Mouse (Mus musculus): ENCODE measurements around the gene Crybg2.

DNA sequence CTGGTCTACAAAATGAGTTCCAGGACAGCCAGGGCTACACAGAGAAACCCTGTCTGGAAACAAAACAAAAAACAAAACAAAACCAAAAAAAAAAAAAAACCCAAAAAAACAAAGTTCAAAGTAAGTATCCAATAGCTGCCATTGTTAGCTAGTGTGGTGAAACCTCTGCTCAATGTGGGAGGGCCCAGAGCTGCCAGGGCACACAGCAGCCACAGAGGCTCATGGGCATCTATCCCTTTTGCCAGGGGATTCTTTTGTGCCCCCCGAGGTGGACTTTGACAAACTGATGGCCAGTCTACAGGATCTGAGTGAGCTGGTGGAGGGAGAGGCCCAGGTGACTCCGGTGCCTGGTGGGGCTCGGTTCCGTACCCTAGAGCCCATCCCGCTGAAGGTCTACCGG, 62.5 kb downstream of the Crybg2 start:
- TF ChIP-seq EP300 (IDR thresholded peaks at IDR 0.05; ENCODE audit: low read depth): no peak
- TF ChIP-seq CTCF (IDR thresholded peaks at IDR 0.05; ENCODE audit: low read depth): no peak
